Mouse (Mus musculus) left cerebral cortex, postnatal 14 days (tissue): ENCODE data around the gene Gm3115. TPM values are rescaled to one million over a fixed set of nuclear protein-coding genes. Genes with fewer than 3 reads are reported as not detected.
"Not testable (repeated sequence)": the region's sequence is repeated elsewhere in the genome, so short reads cannot be mapped to it uniquely, and the experiment has no call there.

ENCODE experiments used
- DNase-seq, 2 experiments: peaks; one replicate each; pipeline ENCODE4 v3.0.0; 2021 to 2022; ENCODE audit warnings: low spot score in 2 of 2, mixed read lengths in 1 of 2
- intact Hi-C: fragments of 180-260 bp; cut with DNase I; formaldehyde crosslinking; loops from one replicate; pipeline ENCODE4 v1.15.1; 2025
- long read RNA-seq, 2 experiments: library from polyadenylated mRNA; stranded (forward); transcript quantifications; one replicate each; pipeline ENCODE4 v2.0.0; 2021
- total RNA-seq, 2 experiments: library from RNA; stranded (reverse); gene quantifications; 2 replicates each; pipeline ENCODE4 v1.2.3; 2021

The Gm3115 gene
- total RNA-seq = under 1 TPM in 1 of 2 experiments, not detected in 1; 0.31 TPM
- long read RNA-seq, experiment 1 = 0 reads
- long read RNA-seq, experiment 2 = 0 reads

- intact Hi-C loops, DNase-seq: not testable (repeated sequence)
Observed at GRCm38 (mm10) chr14:4083820-4084219, at the start of gene Gm3115. TSS of gene Gm3115 (plus strand) at chr14:4084120.

- not testable (repeated sequence) for DNase-seq
Observed at GRCm38 (mm10) chr14:4110426-4110825, 26.5 kb downstream of the Gm3115 start, which contains the start of gene Gm8108. TSS of gene Gm8108 (plus strand) at chr14:4110526.

GRCm38 (mm10) chr14:4141646-4142045 lies 57.7 kb downstream of the Gm3115 start:
- peak in 1 of 2 experiments; percentile 2 for DNase-seq
- intact Hi-C loops = not testable (repeated sequence)

More at GRCm38 (mm10) chr14:4110426-4110825, 26.5 kb downstream of the Gm3115 start, which contains the start of gene Gm8108:
- intact Hi-C loops = not testable (repeated sequence)

Other genes with a start within 250 kb of the Gm3115 start
- gene Gm3033, start 237.9 kb upstream of the Gm3115 start, total RNA-seq = under 1 TPM in 1 of 2 experiments, not detected in 1; 0.51 TPM
- not detected for gene Gm2916, start 199.9 kb upstream of the Gm3115 start, total RNA-seq
- not detected for gene Gm3029, start 152.4 kb upstream of the Gm3115 start, total RNA-seq
- under 1 TPM in 1 of 2 experiments, not detected in 1; 0.42 TPM for gene Gm3095, start 120.6 kb upstream of the Gm3115 start, total RNA-seq
- not detected for gene Gm3099, start 85.7 kb upstream of the Gm3115 start, total RNA-seq
- gene Gm5796, start 60.2 kb upstream of the Gm3115 start, total RNA-seq = 1 to 10 TPM; 2.7 to 5.5 TPM
- 1 to 10 TPM; 1.2 to 2.4 TPM for gene Gm8108, start 26.4 kb downstream of the Gm3115 start, total RNA-seq
- not detected for gene Gm3127, start 80.9 kb downstream of the Gm3115 start, total RNA-seq
- 1 to 10 TPM in 1 of 2 experiments, under 1 TPM in 1; 0.95 to 1.4 TPM for gene Gm2974, start 98.5 kb downstream of the Gm3115 start, total RNA-seq
- gene Gm3138, start 165.5 kb downstream of the Gm3115 start, total RNA-seq = not detected
- gene Gm3149, start 233.2 kb downstream of the Gm3115 start, total RNA-seq = not detected